In the genomic region with DNA sequence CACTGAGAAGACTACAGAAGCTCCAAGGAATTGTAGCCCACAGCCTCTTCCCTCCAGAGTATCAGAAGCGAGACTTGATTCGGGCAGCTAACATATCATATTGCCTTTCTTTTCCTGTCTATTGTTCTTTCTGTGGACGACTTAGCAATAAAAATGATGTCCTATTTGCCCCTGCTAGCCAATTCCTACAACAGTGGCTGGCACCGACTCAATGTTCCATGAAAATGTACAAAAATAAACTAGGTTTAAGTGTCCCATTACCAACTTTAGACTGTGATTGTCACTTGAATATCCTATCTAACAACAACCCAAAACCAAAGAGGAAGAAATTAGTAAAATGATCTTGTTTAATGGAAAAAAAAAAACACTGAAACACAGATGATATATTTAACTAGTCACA, we compare ENCODE assay signal across 22 mouse cellular contexts.
"Had no signal": no experiment of that assay in that cellular context is flagged by ENCODE, and none has a peak within 500 bp of the region (broad histone marks: within the 10 kb centered on the region; RNA-seq: fewer than 3 reads in every experiment).

No protein-coding gene starts in this region.

- H3K4me2 ChIP-seq: heart, embryonic 11.5 days; heart, embryonic 13.5 days; heart, embryonic 15.5 days; hindbrain, embryonic 13.5 days; hindbrain, embryonic 15.5 days; limb, embryonic 13.5 days; limb, embryonic 15.5 days; liver, embryonic 12.5 days had no signal

- H3K9ac ChIP-seq: heart, embryonic 13.5 days; heart, embryonic 15.5 days; hindbrain, embryonic 13.5 days; hindbrain, embryonic 15.5 days; limb, embryonic 13.5 days; limb, embryonic 15.5 days; liver, embryonic 12.5 days; liver, embryonic 14.5 days had no signal

- H3K4me1 ChIP-seq: heart, embryonic 13.5 days; heart, embryonic 15.5 days; hindbrain, embryonic 13.5 days; hindbrain, embryonic 15.5 days; limb, embryonic 13.5 days; limb, embryonic 15.5 days; liver, embryonic 12.5 days had no signal

- H3K4me3 ChIP-seq: heart, adult 2 months; heart, embryonic 13.5 days; heart, embryonic 15.5 days; hindbrain, embryonic 13.5 days; hindbrain, embryonic 15.5 days; limb, embryonic 13.5 days; limb, embryonic 15.5 days; liver, embryonic 12.5 days had no signal

- H3K27me3 ChIP-seq: heart, embryonic 13.5 days; heart, embryonic 15.5 days; hindbrain, embryonic 13.5 days; hindbrain, embryonic 15.5 days; limb, embryonic 13.5 days; limb, embryonic 15.5 days; liver, embryonic 12.5 days had no signal

- H3K27ac ChIP-seq: heart, adult 2 months; heart, embryonic 13.5 days; heart, embryonic 15.5 days; hindbrain, embryonic 13.5 days; hindbrain, embryonic 15.5 days; hindbrain, postnatal 0 days; limb, embryonic 13.5 days; limb, embryonic 15.5 days; liver, embryonic 12.5 days; liver, embryonic 14.5 days had no signal

- ATAC-seq: forebrain, embryonic 16.5 days; hindbrain, postnatal 0 days; intestine, embryonic 16.5 days; liver, embryonic 12.5 days had no signal

- H3K36me3 ChIP-seq: heart, embryonic 13.5 days; heart, embryonic 15.5 days; hindbrain, embryonic 13.5 days; hindbrain, embryonic 15.5 days; limb, embryonic 13.5 days; limb, embryonic 15.5 days; liver, embryonic 12.5 days had no signal

- H3K9me3 ChIP-seq: heart, embryonic 13.5 days; heart, embryonic 15.5 days; hindbrain, embryonic 13.5 days; hindbrain, embryonic 15.5 days; limb, embryonic 15.5 days; liver, embryonic 12.5 days had no signal

- DNase-seq: gastrocnemius, postnatal 14 days; gastrocnemius, postnatal 36 days; heart, adult 11 months; heart, adult 2 months; heart, postnatal 14 days; heart, postnatal 36 days; layer of hippocampus, adult 9-11 months; layer of hippocampus, postnatal 36 days; left cerebral cortex, postnatal 4 days; lung, adult 18-20 months had no signal
